Mouse (Mus musculus): ENCODE results near the gene Tmem94.
"Not testable (repeated sequence)": the region's sequence is repeated elsewhere in the genome, so short reads cannot be mapped to it uniquely, and the experiment has no call there.

Tmem94 gene

DNA sequence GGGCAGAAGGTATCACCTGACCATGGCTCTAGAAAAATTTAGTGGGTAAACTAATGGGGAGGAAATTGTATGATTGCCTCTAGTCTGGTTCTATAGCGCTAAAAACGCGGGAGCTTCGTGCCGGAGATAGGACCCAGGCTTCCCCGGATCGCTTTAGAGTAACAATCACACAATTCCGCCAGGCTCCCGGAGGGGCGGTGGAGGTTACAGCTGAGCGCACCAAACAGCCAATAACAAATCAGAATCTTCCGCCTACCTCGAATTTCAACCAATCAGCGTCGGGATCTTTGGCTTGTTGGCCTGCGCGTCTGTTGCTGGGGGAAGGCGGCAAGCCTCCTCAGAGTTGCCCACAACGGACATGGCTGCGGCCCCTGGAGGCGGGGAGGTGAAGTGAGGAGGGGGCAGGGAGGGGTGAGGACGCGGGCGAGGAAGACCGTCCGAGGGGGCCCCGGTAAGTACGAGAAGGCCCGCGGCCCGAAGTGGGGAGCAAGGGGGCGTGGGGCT is at the start of gene Tmem94:
Gene Tmem94 (plus strand): TSS at position 331 of the 504 bp plus-strand sequence.
- DNase-seq (ENCODE audit: low spot score in 2 of 2): peak; percentile 95 to 98

DNA sequence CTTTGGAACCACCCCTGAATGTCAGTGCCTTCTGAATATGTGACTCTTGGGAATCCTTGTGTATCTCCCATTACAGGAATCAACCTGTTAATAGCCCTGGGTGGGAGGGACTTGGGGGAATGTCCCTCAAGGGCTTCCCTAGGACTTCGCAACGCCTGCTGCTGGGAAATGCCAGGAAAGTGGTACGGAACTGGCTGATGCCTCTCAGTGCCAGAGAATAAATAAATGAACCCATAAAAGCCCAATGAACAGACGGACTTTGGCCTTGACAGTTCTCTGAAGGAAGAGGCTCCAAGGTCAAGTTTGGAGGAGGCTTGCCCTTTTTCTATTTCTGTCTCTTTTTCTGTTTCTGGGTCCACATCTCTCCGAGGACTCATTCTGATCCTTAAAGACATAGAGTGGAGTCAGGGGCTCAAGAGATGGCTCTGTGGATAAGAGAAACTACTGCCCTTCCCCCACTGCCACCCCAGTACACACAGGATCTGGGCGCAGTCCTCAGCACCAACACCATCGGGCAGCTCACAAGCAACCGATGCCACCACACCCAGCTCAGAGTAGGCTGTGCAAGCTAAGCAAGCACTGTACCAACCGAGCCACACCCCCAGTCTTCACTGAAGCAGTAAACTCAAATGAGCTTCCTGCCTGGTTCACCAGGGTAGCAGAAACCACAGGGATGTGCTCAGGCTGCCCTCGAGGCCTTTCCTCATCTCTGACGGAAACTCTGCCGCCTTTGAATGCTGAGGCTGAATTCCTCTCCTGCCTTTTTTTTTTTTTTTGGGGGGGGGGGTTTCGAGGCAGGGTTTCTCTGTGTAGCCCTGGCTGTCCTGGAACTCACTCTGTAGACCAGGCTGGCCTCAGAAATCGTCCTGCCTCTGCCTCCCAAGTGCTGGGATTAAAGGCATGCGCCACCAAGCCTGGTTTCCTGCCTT is 48.6 kb upstream of the Tmem94 start:
- no peak for DNase-seq (ENCODE audit: low spot score in 2 of 2)

DNA sequence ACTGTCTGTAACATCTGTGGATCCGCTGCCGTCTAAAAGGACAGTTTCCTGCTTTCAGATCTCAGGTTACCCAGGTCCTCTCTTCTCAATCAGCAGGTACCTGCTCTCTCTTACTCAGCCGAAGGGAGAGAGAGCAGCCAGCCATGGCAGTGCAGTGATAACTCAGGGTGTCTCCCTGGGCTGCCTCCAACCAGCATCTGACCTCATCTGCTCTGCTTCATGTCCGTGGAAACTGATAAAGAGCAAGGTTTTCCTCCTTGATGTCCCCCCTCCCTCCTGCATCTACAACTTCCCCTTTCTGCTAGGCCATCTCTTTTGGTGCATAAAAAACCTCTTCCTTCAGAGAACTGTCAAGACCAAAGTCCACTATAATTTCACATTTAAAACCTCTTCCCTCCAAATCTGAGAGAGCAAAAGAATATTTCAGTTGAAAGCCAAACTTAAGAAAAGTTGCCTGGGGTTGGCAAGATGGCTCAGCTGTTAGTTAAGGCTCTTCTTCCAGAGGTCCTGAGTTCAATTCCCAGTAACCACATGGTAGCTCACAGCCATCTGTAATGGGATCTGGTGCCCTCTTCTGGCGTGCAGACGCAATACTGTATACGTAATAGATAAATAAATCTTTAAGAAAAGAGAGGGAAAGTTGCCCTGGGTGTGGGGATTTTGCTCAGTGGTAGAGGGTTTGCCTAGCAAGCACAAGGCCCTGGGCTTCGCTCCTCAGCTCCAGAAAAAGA is 47.4 kb upstream of the Tmem94 start:
- DNase-seq (ENCODE audit: low spot score in 2 of 2): no peak

DNA sequence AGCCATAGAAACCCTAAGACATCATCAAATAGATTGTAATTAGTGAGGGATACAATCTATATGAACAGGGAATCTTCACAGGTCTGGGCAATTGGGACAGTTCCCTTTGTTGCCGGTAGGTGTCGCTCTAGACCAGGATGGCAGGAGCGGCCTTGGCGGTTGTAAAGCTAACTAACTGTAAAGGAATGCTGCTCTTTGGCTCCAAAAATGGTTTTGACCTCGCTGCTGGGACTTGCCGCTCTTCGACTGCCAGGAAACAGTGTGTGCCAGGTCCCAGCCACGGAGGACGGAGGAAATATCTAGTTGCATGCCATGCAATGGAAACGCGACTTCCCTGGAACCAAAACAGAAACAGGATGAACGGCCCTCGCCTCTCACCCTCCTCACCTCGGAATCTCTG is 42.6 kb upstream of the Tmem94 start:
- peak; percentile 58 to 82 for DNase-seq (ENCODE audit: low spot score in 2 of 2)

DNA sequence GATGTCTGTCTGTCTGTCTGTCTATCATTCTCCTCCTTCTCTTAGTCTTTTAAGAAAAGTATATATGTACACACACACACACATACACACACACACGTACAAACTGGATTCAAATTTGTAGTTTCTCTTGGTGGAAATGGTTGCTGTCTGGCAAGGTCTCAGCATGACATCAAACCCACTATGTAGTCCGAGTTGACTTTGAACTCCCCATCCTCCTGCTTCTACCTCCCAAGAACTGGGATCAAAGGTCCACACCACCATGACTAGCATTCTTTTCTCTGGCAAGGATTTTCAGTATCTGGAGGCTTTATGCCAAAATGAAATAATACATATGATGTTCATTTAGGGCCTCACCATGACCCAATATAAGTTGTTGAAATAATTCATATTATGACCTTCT is 42.0 kb upstream of the Tmem94 start:
- no peak for DNase-seq (ENCODE audit: low spot score in 2 of 2)

DNA sequence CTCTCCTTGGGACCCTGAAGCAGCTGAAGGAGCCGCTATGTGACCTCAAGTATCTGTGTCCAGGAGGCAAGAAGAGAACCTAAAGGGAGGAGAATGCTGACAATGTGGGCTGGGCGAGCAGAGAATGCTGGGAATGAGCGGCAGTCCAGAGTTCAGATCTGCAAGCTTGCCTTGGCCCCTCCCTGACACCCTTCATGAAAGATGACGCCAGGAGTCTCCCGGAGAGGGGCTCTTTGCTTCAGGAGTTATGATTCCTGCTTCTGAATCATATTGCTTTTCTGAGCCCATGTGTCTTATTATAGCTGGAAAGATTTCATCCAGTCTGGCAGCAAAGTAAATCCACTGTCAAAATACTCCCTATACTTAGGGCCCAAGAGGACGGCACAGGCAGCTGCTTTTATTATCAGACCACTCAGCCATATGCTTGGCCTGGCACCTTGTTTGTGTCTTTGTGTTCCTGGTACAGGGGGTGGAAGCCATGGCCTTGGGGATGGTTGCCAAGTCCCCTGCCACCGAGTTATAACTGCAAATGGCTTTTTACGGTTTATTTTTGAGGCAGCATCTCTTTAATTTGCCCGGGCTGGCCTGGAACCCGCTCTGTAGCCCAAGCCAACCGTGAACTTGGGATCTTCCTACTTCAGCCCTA is 31.1 kb upstream of the Tmem94 start:
- DNase-seq (ENCODE audit: low spot score in 2 of 2): no peak

DNA sequence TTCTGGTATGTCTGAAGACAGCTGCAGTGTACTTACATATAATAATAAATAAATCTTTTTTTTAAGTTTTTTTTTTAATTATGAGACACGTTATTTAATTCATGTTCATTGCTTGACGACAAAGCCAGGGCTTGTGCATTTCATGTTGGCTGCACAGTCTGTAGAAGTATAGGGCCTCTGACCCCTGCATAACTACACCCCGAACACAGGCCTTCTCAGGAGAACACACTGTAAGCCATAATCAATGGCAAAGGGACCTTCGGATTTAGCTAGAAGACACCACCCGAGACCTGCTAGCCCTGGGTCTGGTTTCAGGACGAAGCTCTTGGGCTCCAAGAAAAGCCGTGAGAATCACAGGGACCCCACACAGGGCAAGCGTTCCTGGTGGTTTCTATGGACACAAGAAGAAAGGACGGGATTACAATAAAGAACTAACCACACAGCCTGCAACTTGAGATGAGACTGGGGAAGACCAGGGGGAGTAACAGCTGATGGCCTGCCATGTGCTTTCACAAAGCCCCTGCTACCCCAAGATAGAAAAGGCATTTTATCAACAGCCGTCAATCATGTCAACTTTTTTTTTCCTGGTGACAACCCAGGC is 27.5 kb upstream of the Tmem94 start:
- no peak for DNase-seq (ENCODE audit: low spot score in 2 of 2)

DNA sequence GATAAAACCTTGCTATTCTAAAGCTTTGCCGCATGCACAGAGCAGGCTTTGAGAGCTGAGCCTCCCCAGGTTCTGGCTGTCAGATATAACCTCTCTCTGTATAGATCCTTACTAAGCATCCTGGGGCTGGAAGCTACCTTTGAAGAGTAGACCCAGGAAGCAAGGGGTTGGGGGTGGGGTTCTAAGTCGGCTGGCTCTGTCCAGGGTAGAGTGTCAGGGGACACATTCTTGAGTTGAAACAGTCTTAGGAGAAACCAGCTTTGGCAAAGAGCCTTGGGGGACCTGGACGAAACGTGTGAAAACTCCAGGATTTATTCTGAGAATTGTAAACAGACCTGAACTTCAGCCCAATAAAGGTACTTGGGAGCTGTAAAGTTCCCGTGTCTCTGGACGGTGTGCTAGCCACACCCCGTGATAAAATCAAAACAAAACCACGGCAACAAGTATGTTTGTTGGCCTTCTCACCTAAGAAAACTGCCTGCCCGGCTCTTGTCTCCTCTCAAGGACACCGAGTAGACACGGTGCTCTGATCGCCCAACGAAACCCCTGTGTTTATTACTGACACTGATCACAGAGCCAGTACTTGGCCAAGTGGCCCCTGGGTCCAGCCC is 26.9 kb upstream of the Tmem94 start:
- DNase-seq (ENCODE audit: low spot score in 2 of 2): no peak

DNA sequence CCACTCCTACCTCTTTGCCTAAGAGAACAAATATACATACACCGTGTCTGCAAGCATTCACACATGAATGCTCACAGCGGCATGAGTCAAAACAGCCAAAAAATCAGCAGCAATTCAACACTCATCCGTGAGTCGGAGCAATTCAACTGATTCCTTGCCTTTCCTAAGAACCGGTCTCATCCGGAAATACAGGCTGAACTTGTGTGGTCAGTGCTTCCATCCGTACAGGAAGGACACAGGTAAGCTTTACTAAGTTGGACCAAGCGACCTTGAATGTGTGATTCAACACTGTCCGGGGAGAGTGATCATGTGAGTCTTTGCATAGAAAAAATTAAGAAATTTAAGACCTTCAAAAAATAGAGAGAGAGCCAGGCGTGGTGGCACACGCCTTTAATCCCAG is 24.2 kb upstream of the Tmem94 start:
- no peak for DNase-seq (ENCODE audit: low spot score in 2 of 2)

DNA sequence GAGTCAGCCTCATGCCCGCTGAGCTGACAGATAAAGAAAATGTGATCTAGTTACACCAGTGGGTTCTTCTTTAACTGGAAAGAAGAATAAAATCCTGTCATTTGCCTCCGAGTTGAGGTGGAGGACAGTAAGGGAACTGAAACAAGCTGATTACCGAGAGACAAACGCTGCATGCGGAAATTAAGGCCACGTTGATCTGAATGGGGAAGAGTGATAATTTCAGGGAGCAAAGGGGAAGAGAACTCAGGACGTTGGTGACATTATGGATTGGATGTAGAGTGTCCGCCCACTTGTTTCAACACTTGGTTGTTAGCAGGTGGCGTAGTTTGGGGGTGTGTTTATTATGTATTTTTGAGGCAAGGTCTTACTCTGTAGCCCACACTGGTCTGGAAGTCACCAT is 22.3 kb upstream of the Tmem94 start:
- no peak for DNase-seq (ENCODE audit: low spot score in 2 of 2)

DNA sequence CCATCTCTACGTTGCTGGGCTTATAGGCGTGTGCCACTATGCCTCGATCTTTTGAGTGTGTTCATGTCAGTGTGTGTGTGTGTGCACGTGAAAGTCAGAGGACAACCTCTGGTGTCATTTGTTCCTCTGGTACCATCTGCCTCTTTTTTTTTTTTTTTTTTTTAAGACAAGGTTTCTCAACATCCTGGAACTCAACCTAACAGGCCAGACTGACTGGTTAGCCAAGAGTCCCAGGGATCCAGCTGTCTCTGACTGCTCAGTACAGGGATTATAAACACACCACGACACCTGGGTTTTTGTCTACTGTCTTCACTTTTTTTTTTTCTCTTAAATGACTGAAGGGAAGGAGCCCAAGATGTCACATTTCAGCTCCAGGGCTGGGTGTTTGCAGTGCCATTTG is 20.8 kb upstream of the Tmem94 start:
- no peak for DNase-seq (ENCODE audit: low spot score in 2 of 2)

DNA sequence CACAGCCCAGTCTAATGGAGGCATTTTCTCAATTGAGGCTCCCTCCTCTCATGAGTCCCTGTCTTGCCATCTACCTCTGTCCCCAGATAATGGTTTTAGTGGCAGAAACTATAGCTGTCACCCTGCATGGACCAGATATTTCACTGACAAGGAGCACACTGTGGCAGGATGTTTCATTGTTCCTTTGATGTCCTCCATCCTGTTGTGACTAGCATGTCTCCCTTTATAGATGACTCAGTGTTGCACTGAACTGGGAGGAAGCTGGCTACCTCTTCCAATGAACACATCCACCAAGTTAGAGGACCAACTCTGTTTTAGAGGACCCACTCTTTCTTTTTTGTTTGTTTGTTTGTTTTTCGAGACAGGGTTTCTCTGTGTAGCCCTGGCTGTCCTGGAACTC is 19.1 kb upstream of the Tmem94 start:
- no peak for DNase-seq (ENCODE audit: low spot score in 2 of 2)

DNA sequence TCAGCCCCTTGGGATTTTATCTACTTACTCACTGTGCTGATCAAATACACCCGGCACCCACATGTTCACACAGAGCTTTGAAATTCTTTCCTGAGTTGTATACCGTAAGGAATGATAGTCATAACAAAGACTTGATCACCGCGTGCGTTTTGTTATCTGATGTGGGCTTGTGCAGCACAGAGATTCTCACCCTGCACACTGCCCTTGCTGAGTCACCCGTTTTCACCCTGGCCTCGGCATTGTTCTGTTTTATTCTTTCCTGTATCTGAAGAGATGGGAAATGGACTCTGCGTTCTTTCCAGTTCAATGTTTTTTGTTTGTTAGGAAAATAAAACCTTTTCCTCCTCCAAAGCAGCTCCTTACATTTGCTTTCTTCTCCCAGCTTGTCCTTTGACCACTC is 18.5 kb upstream of the Tmem94 start:
- DNase-seq (ENCODE audit: low spot score in 2 of 2): no peak

DNA sequence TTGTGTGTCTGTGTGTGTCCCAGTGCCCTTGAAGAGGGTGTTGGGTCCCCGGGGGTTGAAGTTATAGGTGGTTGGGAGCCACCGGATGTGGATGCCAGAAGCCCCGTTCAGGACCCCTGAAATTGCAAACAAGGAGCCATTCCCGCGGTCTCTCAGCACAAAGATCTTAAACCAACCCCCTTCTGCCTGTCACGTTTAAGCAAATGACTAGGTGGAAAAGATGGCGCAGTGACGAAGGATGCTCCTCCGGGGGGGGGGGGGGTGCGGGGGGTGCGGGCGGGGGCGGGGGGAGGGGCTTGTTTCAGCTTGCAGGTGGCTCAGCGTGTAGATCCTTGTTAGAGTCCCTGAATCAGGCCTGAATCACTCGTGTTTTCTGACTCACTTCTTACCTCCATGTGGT is 17.9 kb upstream of the Tmem94 start:
- DNase-seq (ENCODE audit: low spot score in 2 of 2): no peak

DNA sequence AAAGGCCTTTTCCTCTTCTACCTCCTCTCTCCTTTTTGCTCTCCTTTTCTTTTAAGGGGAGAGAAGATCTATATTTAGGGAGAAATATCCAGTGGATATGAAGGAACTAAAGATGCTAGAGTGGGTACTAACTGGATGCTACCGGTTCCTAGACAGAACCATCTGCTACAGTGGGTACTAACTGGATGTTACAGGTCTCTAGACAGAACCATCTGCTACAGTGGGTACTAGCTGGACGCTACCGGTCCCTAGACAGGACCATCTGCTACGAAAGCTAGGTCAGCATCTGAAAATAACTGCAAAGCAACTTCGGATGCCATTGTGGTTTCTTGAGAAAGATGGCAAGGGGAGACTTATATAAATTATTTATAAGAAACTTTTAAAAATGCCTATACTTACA is 15.4 kb upstream of the Tmem94 start:
- no peak for DNase-seq (ENCODE audit: low spot score in 2 of 2)

DNA sequence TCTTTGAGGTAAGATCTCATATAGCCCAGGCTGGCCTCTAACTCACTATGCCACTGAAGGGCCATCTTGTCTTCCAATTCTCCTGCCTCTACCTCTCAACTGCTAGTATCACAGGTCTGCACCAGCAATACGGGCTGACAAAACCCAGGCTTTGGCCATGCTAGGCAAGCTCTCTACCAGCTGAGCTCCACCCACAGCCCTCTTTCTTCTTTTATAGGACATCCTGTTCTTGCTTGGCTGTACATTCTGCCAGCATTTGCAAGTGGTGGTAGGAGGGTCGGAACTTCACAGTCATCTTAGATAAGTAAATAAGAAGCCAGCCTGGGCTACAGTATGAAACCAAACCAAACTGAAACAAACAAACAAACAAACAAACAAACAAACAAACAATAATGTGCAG is 13.5 kb upstream of the Tmem94 start:
- DNase-seq (ENCODE audit: low spot score in 2 of 2): no peak

DNA sequence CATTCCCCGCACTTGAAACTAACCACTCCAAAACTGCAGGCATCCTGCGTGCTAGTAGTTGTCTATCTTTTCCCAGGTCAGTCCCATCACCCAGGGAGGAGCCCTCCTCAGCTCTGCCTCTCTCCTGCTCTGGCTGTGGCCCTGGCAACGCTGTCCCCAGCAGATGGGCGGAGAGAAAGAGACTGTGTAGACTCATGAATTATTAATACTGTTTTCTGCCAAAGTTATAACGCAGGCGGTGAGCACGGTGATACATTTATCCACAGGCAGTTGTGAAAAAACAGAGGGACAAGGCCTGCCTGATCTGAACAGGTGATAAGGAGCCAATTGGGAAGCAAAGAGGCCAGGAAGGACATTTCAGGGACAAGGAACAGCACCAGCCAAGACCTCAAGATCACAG is 12.6 kb upstream of the Tmem94 start:
- no peak for DNase-seq (ENCODE audit: low spot score in 2 of 2)

DNA sequence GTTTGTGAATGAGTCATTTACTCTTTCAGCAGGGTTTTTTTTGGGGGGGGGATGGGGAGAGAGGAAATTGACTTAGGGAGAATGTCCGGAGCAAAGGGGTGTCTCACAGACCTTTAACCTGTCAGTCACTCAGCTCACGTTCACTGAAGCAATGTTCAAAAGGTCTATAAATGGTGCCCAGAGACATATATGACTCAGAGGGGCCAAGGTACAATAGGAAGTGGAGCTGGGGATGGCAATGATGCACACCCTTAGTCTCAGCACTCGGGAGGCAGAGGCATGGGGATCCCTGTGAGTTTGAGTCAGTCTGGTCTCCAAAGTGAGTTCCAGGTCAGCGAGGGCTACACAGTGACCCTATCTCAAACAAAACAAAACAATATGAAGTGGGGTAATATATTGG is 11.7 kb upstream of the Tmem94 start:
- no peak for DNase-seq (ENCODE audit: low spot score in 2 of 2)

DNA sequence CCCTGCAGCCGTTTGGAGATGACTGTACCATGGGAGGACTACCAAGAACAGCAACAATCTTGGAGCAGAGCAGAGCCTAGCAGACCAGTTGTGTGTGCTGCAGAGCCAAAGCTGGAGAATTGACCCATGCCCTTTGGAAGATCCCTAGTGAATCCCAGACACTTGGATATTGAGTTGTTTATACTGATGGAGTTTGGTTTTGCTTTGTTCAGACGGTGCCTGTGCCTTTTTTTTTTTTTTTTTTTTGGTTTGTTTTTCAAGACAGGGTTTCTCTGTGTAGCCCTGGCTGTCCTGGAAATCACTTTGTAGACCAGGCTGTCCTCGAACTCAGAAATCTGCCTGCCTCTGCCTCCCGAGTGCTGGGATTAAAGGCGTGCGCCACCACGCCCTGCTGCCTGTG is 3.1 kb upstream of the Tmem94 start:
- not testable (repeated sequence) for DNase-seq (ENCODE audit: low spot score in 2 of 2)

DNA sequence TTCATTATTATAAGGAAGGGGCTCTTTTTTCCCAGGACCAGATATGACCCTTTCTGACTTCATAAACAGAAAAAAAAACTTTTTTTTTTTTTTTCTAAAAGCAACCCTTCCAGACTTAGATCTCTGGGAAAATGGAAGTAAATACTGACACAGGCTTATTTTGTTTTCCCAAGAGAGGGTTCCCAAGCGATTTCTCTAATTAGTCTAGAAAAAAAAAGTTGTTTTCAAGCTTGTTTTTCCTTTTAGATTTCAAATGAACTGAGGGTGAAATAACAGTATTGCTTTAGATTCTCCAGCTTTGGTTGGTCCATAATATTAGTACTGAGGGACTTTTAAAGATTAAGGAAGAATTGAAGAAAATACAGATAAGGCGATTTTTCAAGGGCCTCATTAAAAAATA is 535 bp upstream of the Tmem94 start:
- no peak for DNase-seq (ENCODE audit: low spot score in 2 of 2)

DNA sequence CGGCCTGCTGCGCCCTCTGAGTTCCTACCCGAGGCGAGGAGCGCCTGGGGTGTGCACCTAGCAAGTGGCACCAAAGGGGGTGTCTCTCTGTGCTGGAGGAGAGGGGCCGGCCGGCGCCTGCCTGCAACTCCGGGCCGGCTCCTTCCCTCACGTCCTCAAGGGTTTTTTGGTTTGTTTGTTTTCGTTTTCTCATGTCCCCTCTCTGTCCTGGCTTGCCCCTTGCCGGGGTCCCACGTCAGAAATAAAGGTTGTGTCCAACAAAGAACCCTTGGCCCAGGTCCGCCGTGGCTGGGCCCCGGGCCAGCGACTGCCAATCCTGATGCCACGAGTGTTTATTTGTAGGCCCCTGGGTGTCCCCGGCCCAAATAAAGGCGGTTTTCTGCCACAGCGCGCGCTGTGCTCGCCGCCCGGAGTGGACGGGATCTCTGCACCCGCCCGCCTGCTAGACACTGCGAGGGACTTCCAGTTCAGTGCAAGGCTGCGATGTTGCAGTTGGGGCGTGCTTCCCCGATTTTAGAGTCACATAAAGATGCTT is 441 bp downstream of the Tmem94 start:
- peak in 1 of 2 experiments; percentile 43 for DNase-seq (ENCODE audit: low spot score in 2 of 2)

Measured in frontal cortex, postnatal 14 days (tissue).